Mouse (Mus musculus) brain, embryonic 14.5 days (tissue): Measurements from ENCODE around the gene Slc18a2. TPM values are rescaled to one million over a fixed set of nuclear protein-coding genes. Genes with fewer than 3 reads are reported as not detected.

ENCODE experiments used
- DNase-seq: peaks from one replicate; pipeline ENCODE4 v3.0.0-alpha.2; 2011; ENCODE audit warnings: low read depth
- CTCF ChIP-seq: fragments of 200-500 bp; IDR thresholded peaks from 2 replicates; pipeline ENCODE4 v1.5.1; 2012; ENCODE audit warnings: inconsistent platforms, mild to moderate bottlenecking, moderate library complexity, borderline replicate concordance; ENCODE audit not compliant: insufficient read depth, insufficient read length; ENCODE audit errors: extremely low read depth
- POLR2A ChIP-seq: fragments of 200-500 bp; IDR thresholded peaks from 2 replicates; pipeline ENCODE4 v1.6.1; 2012; ENCODE audit warnings: mild to moderate bottlenecking, inconsistent platforms, borderline replicate concordance; ENCODE audit not compliant: poor library complexity, insufficient read depth, insufficient read length, severe bottlenecking; ENCODE audit errors: extremely low read depth
- polyA plus RNA-seq: library from polyadenylated mRNA; depleted of rRNA; stranded (reverse); fragments of >200 nt; gene quantifications from 2 replicates; pipeline ENCODE4 v1.2.3, GENCODE M21; 2012; rRNA removed

Slc18a2 gene
- polyA plus RNA-seq, 1 experiment, result 26.1 TPM

GRCm38 (mm10) chr19:59345081-59345657, 84.5 kb downstream of the Slc18a2 start:
- 0 out of 2 replicates have a peak, but pooled peaks have one; percentile 14 for TF ChIP-seq CTCF
- TF ChIP-seq POLR2A, result no peak
- peak; percentile 55 for DNase-seq

Other genes starting within 250 kb of the Slc18a2 start
- gene Shtn1, start 184.8 kb upstream of the Slc18a2 start, polyA plus RNA-seq, result 46.4 and 51.1 TPM in 2 replicates
- 10.5 and 22.5 TPM in 2 replicates for gene Vax1, start 90.8 kb upstream of the Slc18a2 start, polyA plus RNA-seq
- gene Kcnk18, start 41.7 kb upstream of the Slc18a2 start, polyA plus RNA-seq, result not detected in 2 replicates
- 137 and 205 TPM in 2 replicates for gene Rps12-ps3, start 61.4 kb downstream of the Slc18a2 start, polyA plus RNA-seq
- 10.9 and 18.8 TPM in 2 replicates for gene Pdzd8, start 84.9 kb downstream of the Slc18a2 start, polyA plus RNA-seq
- 17.7 and 20.7 TPM in 2 replicates for gene Emx2, start 197.5 kb downstream of the Slc18a2 start, polyA plus RNA-seq